Mouse (Mus musculus): ENCODE results near the gene Rptor.

DNA sequence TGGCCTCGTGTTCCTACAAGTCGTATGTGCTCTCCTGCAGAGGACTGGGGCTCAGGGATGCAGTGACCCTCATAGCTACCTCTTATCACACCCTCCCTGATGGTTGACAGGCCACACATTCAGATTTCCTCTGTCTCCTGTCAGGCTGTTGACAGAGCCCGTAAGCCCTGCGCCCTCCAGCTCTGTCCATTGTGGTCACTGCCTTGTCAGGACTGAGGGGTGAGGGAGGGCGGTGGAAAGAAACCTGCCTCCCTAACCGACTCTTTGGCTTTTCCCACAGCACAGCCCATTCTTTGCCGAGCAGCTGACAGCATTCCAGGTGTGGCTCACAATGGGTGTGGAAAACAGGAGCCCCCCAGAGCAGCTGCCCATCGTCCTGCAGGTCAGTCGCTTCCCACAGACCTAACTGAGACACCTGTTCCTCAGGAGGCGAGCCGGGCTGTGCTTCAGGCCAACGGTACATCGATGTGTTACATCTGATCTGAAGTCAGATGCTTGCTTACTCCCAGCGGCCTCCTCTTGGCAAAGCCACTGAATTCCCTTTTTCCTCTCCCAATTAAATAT, 214.2 kb downstream of the Rptor start:
- TF ChIP-seq CTCF (IDR thresholded peaks at IDR 0.05; ENCODE audit: low read depth) (no peak), EP300 (IDR thresholded peaks at IDR 0.05; ENCODE audit: low read depth) (no peak)

Data from liver, postnatal 0 days (tissue).